Mouse (Mus musculus) kidney, adult 2 months (tissue): ENCODE results near the gene Ddc.

Experiments
- CTCF ChIP-seq: fragments of 200-500 bp; conservative IDR thresholded peaks from 2 replicates; pipeline ENCODE4 v1.5.1; 2011; ENCODE audit warnings: low read depth, mild to moderate bottlenecking, control low read depth, low read length, moderate library complexity, mixed read lengths; ENCODE audit not compliant: insufficient read depth, insufficient read length
- POLR2A ChIP-seq: fragments of 200-500 bp; IDR thresholded peaks from one replicate; pipeline ENCODE4 v1.6.1; 2011; ENCODE audit warnings: low read depth, low read length, control low read depth

GRCm38 (mm10) chr11:11884533-11885245 lies 13.3 kb downstream of the Ddc start:
- no peak for TF ChIP-seq CTCF
- TF ChIP-seq POLR2A: no peak
